Mouse (Mus musculus): Measurements from ENCODE around the gene Crybb1.

GRCm38 (mm10) chr5:112213331-112214240, 42.0 kb upstream of the Crybb1 start:
- no peak for TF ChIP-seq CTCF (IDR thresholded peaks at IDR 0.05; ENCODE audit: low read depth, low read length)
- no peak for TF ChIP-seq GATA2 (IDR thresholded peaks at IDR 0.05; ENCODE audit: borderline replicate concordance, low read depth, low read length)

Data from G1E (cell line).